Mouse (Mus musculus) CH12.LX (cell line): Measurements from ENCODE around the gene Elovl3.

Experiments
- BHLHE40 ChIP-seq: IDR thresholded peaks from 2 replicates; pipeline ENCODE4 v1.6.1; 2011; ENCODE audit warnings: mild to moderate bottlenecking, low read depth, low read length, improper control_type of control experiment
- CTCF ChIP-seq, 2 experiments: IDR thresholded peaks in 1 of 2; conservative IDR thresholded peaks in 1 of 2; 2 replicates each; pipeline ENCODE4 v1.5.1; 2011 to 2012; ENCODE audit warnings: low read depth in 2 of 2, low read length in 2 of 2, improper control_type of control experiment in 1 of 2, inconsistent platforms in 1 of 2, mild to moderate bottlenecking in 1 of 2, moderate library complexity in 1 of 2
- MAX ChIP-seq: IDR thresholded peaks from 2 replicates; pipeline ENCODE4 v1.6.1; 2011; ENCODE audit warnings: low read length, improper control_type of control experiment
- POLR2A ChIP-seq: IDR thresholded peaks from 2 replicates; pipeline ENCODE4 v1.6.1; 2011; ENCODE audit warnings: low read depth, mild to moderate bottlenecking, improper control_type of control experiment, low read length
- POLR2AphosphoS2 ChIP-seq: IDR thresholded peaks from 2 replicates; pipeline ENCODE4 v1.6.1; 2011; ENCODE audit warnings: low read depth, low read length, improper control_type of control experiment
- RAD21 ChIP-seq: IDR thresholded peaks from 2 replicates; pipeline ENCODE4 v1.6.1; 2011; ENCODE audit warnings: low read depth, mild to moderate bottlenecking, low read length, improper control_type of control experiment, moderate library complexity
- RCOR1 ChIP-seq: conservative IDR thresholded peaks from 2 replicates; pipeline ENCODE4 v1.6.1; 2012; ENCODE audit warnings: low read depth, mild to moderate bottlenecking, inconsistent platforms, low read length, improper control_type of control experiment
- SMC3 ChIP-seq: IDR thresholded peaks from 2 replicates; pipeline ENCODE4 v1.6.1; 2011; ENCODE audit warnings: low read depth, low read length, improper control_type of control experiment
- USF1 ChIP-seq: IDR thresholded peaks from 2 replicates; pipeline ENCODE4 v1.6.1; 2014; ENCODE audit warnings: low read depth, mild to moderate bottlenecking, inconsistent platforms, low read length, improper control_type of control experiment
- ZC3H11A ChIP-seq: IDR thresholded peaks from 2 replicates; pipeline ENCODE4 v1.6.1; 2012; ENCODE audit warnings: low read depth, mild to moderate bottlenecking, inconsistent platforms, low read length, improper control_type of control experiment
- ZNF384 ChIP-seq: IDR thresholded peaks from 2 replicates; pipeline ENCODE4 v1.6.1; 2012; ENCODE audit warnings: low read depth, low read length, improper control_type of control experiment, inconsistent platforms

DNA sequence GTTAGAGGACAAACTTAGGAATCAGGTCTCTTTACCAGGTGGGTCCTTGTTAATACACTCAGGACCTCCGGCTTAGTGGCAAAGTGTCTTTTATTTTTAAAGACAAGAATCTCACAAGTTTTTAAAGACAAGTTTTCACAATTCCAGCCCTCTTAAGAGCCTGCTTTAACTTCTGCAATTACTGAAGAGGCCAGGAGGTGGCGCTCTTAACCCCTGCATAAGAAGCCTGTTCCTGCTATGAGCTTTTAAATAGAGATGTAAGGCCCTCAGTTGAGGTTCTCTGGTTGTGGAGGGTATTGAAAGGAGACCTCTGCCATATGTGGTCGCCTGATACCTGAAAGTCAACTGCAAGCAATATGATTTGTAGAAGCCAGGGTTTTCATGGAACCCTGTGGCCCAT, 45.4 kb upstream of the Elovl3 start:
- TF ChIP-seq ZNF384 = no peak
- peak; percentile 42 for TF ChIP-seq SMC3
- peak; percentile 75 to 86 for TF ChIP-seq CTCF (conservative IDR thresholded peaks at IDR 0.05 in 1 of 2, IDR thresholded peaks at IDR 0.05 in 1 of 2; ENCODE audit: low read depth in 2 of 2, low read length in 2 of 2)
- no peak for TF ChIP-seq POLR2A
- peak; percentile 55 for TF ChIP-seq RAD21
- 0 out of 2 replicates have a peak, but pooled peaks have one; percentile 25 for TF ChIP-seq POLR2AphosphoS2
- TF ChIP-seq ZC3H11A = no peak
- TF ChIP-seq BHLHE40 = no peak
- no peak for TF ChIP-seq MAX
- TF ChIP-seq RCOR1 = no peak
- no peak for TF ChIP-seq USF1
